Mouse (Mus musculus) urinary bladder, adult 2 months (tissue): ENCODE results near the gene Tmem129. TPM values are rescaled to one million over a fixed set of nuclear protein-coding genes. Genes with fewer than 3 reads are reported as not detected.

ENCODE experiments used
- DNase-seq: peaks from one replicate; pipeline ENCODE4 v3.0.0; 2022; ENCODE audit warnings: low spot score
- polyA plus RNA-seq: library from polyadenylated mRNA; depleted of rRNA; stranded (reverse); fragments of >200 nt; gene quantifications from 2 replicates; pipeline ENCODE4 v1.2.3, GENCODE M21; 2012

Tmem129 gene
- polyA plus RNA-seq, 1 experiment, result 39.0 TPM

DNA sequence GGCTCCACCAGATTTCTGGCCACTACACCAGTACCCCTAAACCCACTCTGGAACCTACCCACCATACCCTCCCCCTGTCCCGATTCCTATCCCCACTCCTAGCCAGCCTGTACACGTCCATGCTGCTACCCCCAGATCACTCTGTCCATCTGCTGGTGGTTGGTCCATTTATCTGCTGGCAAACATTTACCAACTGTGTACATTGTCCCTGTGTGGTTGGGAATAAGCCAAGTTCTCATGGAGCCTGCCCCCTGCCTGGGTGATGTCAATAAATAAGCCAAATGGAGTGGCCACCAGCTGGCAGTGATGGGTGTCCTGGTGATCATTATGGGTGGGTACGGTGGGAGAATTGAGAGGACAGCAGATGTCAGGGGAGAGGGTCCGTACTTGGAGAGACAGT is 28.9 kb upstream of the Tmem129 start:
- DNase-seq, result no peak

DNA sequence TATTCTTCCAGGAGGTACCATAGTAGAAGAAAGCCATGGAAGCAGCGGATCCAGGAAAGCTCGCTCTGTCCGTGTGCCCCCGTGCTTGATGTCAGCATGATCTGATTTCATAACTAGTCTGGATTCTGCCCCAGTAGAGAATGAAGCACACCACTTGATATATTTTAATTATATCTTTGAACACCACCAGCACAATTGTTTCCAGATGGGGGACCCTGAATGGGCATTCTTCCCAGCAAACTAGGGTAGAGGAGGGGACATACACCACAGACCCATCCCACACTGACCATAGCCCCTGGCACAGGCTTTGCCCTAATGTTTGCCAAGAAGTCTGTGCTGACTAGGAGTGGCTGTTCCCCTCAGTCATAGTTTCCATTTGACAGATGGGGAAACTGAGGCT is 26.7 kb upstream of the Tmem129 start:
- DNase-seq, result no peak

DNA sequence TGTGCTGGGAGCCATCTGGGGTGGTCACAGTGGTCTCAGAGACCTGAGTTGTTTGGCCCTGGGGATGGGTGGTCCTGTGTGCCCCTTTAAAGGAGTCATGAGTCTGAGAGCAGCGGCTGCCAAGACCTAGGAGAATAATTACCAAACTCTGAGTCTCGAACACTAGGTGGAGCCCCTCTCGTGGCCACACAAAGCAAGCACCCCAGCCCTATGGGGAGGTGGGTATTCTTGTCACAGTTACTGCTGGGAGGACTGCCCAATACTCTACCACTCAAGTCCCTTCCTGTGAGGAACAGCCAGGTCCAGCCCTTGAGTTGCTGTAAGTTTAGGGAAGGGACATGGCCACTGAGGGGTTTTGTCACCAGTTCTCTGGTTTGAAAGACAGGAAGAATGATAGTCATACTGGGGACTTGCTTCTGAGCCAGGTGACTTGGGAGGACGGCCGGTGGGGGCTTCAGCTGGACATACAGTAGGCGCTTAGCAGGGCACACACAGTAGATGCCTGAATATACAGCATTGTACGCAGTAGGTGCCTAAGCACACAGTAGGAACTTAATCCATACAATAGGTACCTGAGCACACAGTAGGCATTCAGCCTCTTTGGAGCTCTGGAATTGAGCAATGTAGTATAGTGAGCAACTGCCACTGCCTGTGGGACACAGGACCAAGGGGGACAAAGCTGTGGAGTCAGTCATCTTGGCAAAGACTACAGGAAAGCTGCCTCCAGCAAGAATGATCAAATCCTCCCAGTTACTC is 25.9 kb upstream of the Tmem129 start:
- no peak for DNase-seq

DNA sequence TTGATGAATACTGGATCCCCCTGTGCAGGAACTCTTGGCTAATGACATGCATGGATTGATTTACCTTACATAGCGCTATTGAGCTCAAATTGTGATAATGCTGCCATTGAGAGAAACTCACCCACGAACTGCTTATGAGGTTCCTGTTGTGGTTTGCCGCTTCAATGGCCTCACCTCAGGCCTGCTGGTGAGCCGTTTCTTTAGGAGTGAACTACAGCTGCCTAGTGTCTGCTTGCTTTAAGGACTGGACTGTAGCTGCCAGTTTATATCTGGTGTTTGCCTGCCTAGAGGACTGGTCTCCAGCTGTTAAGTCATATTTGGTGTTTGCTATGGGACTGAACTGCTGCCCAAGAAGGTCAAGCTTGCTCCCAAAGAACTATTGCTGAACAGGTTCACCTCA is 24.7 kb upstream of the Tmem129 start:
- no peak for DNase-seq

DNA sequence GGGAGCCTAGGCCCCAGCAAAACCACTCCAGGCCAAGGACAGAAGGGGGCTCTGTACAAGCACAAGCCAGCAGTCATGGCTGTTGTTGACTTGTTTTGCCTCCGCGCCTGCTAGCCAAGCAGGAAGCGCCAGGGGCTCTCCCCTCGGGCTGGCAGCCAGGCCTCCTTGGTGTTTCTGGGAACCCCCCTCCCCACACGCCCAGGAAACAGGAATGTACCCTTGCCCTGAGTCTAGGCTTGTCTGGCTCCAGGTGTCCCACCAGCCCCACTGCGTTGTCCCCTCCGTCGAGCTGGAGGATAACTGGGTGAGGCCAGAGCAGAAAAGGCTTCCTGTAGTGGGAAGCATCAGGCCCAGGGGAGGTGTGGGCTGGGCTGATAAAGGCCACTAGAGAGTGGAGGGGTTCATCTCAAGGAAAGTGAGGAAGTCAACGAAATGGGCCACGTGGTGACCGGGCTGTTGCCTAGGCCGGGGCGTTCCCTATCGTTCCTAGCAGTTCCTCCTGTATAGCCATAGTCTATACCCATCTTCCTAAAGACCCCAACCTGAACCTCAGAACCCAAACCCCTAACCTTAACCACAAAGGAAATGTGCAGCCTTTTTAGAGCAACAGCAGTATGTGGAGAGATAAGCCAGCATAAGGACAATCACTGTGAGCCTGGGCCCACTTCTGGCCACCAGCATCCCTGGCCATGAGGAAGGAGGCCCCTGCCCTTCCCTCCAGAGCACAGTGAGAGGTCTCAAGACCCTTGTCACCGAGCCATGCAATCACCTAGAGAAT is 23.6 kb upstream of the Tmem129 start:
- DNase-seq, result no peak

DNA sequence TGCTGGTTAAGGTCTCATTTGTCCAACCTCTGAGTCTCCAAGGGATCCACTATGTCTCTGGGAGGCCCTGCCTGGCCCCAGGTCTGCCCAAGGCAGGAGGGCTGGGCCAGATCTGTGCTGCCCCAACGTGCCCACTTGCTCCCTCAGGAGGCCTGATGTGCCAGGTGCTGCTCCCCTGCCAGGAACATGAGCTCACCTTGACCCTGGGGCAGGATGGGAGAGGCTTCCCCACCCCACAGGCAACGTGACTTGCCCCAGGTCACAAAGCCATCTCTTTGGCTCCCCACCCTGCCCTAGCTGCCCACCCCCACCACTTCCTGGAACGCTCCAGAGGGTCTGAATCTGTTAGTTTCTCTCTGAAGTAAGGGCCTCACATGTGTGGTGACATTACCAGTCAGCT is 22.8 kb upstream of the Tmem129 start:
- no peak for DNase-seq

DNA sequence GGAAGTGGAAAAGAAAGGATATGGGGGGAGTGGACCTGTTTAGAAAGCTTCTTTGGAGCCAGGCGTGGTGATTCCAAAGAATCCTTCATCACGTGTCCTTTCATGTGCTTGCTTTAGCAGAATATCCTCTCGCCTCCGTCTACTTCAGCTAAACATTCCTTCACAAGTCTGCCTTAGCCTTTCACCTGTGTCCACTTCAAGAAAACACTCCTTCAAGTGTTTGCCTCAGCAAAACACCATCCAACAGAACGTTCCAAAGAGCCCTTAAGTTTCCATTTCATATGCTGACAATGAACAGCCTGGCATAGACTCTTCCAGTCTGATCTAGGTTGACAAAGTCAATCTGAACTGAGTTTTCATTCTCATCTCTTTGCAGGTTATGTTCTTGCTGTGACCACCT is 20.0 kb upstream of the Tmem129 start:
- DNase-seq, result no peak

DNA sequence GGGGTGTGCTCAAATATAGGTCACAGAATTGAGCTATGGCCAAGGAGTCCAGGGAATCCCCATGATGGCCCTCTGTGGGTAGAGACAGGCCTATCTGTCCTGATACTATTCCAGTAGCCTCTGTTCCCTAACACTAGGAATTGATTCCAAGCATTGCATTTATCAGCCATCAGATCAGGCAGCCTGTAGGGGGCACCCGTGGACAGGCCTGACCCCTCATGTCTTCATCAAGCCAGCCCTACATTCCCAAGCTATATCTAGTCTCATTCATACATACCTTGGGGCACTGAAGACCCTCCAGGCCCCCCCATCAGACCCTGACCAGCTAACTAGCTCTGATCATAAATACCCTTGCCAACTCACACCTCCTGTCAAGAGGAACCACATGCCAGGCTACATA is 17.7 kb upstream of the Tmem129 start:
- DNase-seq, result no peak

DNA sequence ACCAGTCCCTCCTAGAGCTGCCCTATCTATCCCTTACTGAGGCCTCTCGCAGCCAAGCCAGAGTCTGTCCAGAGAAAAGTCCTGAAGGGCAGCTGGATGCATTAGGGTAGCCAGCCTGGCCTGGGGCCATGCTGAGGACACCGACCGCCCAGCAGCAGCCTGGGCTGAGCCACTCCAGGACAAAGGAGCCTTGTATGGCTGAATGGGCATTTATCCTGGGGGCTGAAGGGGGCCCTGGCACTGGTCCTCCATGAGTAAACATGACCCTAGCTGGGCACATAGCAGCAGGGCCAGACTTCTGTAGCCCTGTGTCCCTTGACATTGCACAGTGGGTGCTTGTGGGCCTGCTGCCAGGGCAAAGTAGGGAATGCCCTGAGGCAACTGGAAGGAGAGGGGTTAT is 16.2 kb upstream of the Tmem129 start:
- no peak for DNase-seq

DNA sequence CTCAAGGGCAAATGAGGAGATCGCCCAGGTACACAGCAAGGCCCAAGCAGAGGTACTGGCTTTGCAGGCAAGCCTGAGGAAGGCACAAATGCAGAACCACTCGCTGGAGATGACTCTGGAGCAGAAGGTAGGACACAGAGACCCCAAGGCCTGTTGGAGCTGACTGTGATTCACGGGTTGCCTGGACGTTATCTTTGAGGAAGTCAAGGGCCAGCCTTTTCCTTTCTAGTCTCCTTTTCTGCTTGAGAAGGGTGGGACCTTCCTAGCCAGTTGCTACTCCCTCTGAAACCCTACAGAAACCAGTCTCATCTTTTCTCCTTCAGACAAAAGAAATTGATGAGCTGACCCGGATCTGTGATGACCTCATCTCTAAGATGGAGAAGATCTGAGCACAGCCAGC is 13.4 kb upstream of the Tmem129 start:
- DNase-seq, result no peak

DNA sequence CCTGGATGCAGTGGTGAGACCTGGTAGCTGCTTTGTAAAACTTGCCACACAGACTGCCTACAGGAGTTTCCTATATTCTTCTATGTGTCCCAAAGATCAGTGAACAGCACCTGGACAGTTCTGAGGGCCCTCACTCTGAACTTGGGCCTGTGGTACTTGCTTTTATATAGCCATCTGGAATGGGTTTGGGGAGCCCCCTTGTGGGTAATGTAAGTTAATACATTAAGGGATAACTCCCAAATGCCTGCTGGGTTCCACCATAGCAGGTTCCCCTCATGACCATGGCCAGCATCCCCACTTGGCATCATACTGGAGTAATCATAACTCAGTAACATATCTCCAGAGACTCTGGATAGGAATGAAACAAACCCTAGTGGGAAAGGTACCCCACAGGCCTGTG is 10.0 kb upstream of the Tmem129 start:
- no peak for DNase-seq

DNA sequence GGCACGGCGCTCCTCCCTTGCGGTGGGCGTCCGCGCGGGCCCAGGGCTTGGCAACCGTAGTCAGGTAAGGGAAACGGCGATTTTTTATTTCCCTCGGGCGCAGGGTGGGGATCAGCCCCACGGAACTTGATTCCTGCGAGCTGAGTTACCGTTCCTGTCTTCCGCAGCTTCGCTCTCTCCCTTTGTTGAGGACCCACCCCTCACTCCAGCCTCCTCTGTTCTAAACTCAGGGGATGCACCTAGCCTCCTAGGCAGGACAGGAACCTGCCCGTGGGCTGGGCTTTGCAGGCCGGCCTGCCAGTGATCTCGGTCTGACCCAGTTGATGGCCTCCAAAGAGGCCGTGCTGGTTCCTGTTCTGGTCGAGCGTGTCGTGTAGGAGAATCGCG is 441 bp upstream of the Tmem129 start:
- no peak for DNase-seq

DNA sequence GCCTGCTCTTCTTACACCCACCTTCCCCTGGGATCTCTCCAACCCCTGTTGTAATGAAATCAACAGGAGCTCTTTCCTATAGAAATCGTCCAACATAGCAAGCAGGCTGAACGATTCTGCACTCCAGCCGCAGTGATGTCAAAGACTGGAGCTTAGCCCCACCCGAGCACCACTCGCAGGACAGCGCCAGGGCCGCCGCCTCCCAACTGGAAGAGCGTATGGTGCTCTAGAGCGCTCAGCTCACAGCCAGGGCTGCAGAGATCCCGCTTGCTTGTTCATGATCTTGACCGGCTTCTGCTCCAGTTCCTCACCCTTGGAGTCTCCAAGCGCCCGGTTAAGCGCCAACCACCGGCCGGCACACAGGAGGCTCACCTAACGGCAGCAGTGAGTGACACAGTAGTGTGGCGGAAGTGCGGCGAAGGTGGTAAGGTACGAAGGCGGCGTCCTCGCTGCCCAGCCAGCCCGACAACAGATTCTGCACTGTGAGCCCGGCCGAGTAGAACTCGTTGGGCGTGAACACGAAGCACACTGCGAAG is 897 bp downstream of the Tmem129 start:
- no peak for DNase-seq

DNA sequence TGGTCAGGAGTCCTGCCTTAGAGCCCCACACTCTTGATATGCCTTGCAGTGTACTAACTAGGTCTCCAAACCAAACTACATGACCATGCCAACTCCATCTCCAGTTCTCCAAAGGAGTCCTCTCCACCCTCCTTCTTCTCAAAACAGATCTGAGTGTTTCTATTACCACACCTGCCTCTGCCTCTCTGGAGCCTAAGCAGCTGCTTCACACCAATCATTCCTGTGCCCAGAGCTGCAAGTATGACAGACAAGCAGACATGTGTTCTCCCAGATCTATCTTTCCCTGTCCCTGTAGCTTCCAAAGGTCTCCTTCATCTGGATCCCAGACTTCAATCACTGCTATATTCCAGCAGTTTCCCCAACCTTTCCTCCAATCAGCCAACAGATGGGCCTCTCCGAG is 1.5 kb downstream of the Tmem129 start:
- no peak for DNase-seq

DNA sequence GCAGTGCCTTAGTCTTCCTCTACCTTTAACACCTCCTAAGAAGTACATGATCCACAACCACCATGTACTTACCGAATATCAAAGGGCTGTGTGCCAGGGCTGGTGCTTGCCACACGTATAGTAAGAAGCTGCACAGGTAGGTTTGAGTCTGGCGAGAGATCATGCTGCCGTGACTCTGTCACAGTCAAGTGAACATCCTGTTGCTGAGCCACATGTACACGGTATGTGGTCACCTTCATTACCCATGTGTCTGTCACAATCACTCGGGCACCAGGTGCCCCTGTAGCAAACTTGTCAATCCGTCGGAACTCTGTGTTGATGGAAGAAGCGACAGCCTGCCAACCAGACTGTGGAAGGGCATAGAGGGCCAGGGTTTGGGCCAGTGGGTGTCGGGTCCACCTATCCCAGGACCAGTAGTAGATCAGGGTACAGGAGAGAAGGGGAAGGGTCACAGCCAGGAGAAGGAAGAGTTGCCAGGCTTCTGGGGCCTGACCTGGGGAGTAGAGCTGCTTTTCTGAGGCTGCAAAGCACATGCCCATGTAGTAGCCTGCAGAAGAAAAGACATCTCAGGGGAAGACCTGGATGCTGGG is 2.9 kb downstream of the Tmem129 start:
- DNase-seq, result no peak

DNA sequence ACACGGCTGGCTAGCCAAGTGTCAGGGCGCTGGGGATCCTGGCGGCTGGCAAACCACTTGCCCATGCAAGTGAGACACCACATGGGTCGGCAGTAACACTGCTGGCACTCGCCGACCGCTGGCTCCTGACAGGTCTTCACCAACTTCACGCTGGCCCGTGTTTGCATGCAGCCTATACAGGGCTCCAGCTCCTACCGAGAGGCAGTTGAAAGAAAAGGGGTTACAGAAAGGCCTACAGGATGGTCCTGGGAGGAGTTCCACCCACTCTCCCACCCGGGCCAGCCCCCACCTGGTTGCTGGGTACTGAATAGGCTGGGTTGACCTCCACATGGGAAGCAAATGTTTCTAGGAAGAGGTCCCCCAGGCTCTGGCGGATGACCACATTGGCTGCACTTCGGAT is 3.8 kb downstream of the Tmem129 start:
- no peak for DNase-seq

DNA sequence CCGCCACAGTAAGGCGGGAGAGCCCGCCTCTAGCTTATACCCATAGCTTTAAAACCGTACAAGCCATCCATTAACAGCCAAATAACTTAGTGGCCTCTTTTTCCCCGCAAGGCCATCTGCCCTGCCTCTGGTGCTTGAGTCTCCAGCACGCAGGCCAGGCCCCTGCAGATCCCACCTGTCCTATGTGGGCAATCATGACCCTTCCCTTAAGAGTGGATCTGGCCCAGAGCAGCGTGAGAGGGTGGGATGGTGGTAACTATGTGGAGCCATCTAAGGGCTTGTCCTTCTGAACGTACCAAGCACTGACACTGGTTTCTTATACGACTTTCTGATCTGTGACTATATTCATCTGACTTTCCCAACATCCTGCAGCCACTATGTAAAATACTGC is 5.4 kb downstream of the Tmem129 start:
- DNase-seq, result no peak

DNA sequence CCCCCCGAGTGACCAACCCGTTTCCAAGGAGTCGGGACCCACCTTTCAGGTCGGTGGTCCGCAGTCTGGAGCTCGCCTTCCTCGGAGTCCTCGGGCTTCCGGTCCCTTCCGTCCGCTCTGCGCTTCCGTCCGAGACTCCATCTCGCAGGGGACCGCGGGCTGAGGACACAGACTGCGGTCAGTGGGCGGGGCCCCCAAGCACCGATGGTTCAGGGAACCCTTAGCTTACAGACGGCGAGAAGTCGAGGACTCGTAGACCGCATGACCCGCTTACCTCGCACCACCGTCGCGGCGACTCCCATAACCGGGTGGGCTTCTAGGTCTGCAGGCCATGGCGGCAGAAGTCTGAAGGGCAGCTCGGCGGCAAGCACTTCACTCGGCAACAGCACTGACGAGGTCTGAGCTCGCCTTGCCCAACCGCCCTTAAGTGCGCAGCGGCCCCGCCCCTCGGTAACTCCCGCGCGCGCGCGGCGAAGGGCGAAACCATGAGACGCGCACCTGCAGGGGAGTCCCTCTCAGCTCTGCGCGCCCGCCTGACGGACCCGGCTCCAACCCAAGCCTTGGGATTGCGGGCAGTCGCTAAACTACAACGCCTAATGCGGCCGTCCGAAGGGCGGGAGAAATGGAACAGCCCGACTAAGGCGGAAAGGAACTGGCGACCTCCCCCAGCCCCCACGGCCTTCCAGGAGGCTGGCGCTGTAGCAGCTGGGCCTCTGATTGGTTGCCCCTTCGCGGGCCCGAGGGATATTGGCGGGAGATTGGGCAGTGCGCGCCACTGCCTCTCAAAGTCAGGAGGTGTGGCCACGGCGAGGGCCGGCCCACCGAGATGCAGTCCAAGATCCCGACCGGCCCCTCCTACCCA is 6.1 kb downstream of the Tmem129 start, which contains the start of gene Slbp:
Slbp (minus strand) TSS at position 654 of the 862 bp plus-strand sequence.
- peak; percentile 97 for DNase-seq

DNA sequence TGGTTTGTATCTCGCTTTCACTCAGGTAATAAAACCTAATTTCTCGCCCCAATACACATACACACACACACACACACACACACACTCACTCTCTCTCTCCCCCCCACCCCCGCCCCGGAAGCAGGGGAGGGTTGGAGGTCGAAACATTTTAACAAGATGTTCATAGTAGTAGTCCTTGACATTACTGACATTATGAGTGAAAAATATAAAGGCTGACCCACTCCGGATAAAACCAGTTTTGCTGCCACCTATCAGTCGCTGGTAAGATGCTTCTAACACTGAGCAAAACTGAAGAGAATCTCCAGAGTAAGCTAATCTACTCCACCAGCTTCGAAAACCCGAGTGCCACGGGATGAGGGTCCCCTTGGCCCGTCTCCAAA is 6.7 kb downstream of the Tmem129 start:
- DNase-seq, result no peak

DNA sequence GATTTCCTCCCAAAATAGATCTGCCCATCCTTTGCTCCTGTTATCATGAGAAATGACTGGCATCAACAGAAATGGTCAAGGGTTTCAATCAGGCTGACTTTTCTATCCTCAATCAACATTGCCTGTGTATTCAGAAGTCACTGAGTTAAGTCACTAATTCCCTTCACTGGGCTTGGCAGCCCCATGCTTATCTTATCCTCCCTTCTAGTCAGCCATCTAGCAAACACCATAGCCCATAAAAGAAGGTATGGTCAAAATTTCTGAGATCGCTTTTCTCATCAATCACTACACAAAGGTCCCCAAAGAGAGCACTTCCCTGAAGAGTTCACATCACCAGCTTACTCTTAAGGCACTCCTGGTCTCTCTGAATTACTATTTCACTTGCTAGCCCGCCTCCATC is 7.2 kb downstream of the Tmem129 start:
- no peak for DNase-seq

DNA sequence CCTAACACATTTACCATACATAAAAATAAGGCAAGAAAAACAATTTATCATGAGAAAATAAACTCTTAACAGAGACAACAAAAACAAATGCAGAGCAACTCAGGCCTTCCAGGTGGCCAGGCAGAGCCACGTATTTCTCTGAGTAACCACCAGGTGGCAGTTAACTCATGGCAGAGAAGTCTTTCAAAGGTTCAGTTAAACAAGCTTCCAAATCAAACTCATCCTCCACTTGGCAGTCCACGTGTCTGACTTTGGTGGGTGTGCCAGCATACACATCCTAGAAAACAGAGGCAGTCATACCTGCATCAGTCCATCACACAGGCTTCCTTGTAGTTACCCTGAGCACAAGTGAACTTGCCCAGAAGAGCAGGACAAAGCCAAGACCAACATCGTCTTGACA is 17.6 kb downstream of the Tmem129 start:
- DNase-seq, result no peak

DNA sequence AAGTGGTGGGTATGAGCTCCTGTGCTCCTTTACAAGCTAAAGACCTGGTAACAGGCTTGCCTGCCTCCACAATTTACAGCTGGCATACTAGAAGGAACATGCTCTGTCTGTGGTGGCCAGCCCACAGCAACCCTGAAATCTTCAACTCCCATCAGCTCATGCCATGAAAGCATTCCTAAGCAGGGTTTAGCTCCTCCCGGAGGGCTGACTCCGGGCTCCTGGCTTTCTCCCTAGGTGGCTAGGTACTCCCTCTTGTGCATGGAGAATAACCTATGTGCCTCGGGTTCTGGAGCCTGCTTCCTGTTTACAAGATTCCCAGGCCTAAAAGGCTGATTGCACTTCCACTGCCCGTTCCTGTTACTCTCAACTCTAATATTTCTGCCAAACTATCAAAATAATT is 19.4 kb downstream of the Tmem129 start:
- no peak for DNase-seq
